Mouse (Mus musculus) intestine, postnatal 0 days (tissue): ENCODE data around the gene Spon2. TPM values are rescaled to one million over a fixed set of nuclear protein-coding genes. Genes with fewer than 3 reads are reported as not detected.
A peak's percentile ranks its signal among the peaks of the same experiment; 100 is the strongest.

Experiments
- ATAC-seq: fragments of 200-750 bp; cut with Nextera tagmentation; 2 replicates; pipeline ENCODE4 v1.8.0; 2017; ENCODE audit warnings: mild to moderate bottlenecking, moderate TSS enrichment, moderate library complexity
- H3K27ac ChIP-seq: fragments of 300-500 bp; sonication (generic); 2 replicates; pipeline ENCODE4 v1.5.1; 2014; ENCODE audit warnings: mild to moderate bottlenecking, low read depth, low read length, moderate library complexity
- H3K27me3 ChIP-seq: fragments of 300-500 bp; sonication (generic); replicated peaks from 2 replicates; pipeline ENCODE4 v1.6.1; 2014; ENCODE audit warnings: low read length, mixed read lengths; ENCODE audit not compliant: control insufficient read depth, insufficient read depth
- H3K36me3 ChIP-seq: fragments of 300-500 bp; sonication (generic); 2 replicates; pipeline ENCODE4 v1.6.1; 2014; ENCODE audit warnings: mild to moderate bottlenecking, moderate library complexity; ENCODE audit not compliant: control insufficient read depth, insufficient read depth
- H3K4me1 ChIP-seq: fragments of 300-500 bp; sonication (generic); replicated peaks from 2 replicates; pipeline ENCODE4 v1.6.1; 2014; ENCODE audit warnings: antibody characterized with exemption, low read length, mixed read lengths; ENCODE audit not compliant: control insufficient read depth, insufficient read depth
- H3K4me2 ChIP-seq: fragments of 300-500 bp; sonication (generic); replicated peaks from 2 replicates; pipeline ENCODE4 v1.6.1; 2014; ENCODE audit warnings: low read depth, mild to moderate bottlenecking, moderate library complexity
- H3K4me3 ChIP-seq: fragments of 300-500 bp; sonication (generic); 2 replicates; pipeline ENCODE4 v1.5.1; 2014; ENCODE audit warnings: low read depth, low read length
- H3K9ac ChIP-seq: fragments of 300-500 bp; sonication (generic); 2 replicates; pipeline ENCODE4 v1.6.1; 2014; ENCODE audit warnings: mild to moderate bottlenecking, low read depth, low read length
- H3K9me3 ChIP-seq: fragments of 300-500 bp; sonication (generic); 2 replicates; pipeline ENCODE4 v1.6.1; 2016; ENCODE audit warnings: mixed run types; ENCODE audit not compliant: control insufficient read depth
- CTCF ChIP-seq: sonication (generic); IDR thresholded peaks from 2 replicates; pipeline ENCODE4 v1.5.1; 2016; ENCODE audit warnings: low read depth, mild to moderate bottlenecking, control low read depth, antibody characterized with exemption, moderate library complexity
- WGBS: fragments of 180-500 bp; shearing (Covaris S2); extraction: QIAGEN DNeasy Blood & Tissue Kit; methylation state at CpG from one replicate; pipeline ENCODE4 v1.1.7; 2014; 5-methylcytosine and 5-hydroxymethylcytosine counted together
- polyA plus RNA-seq: library from polyadenylated mRNA; unstranded; fragments of >200 nt; fragmentation: Nextera tagmentation; extraction: Ambion mirVana; gene quantifications from 2 replicates; pipeline ENCODE4 v1.2.1, GENCODE M21; 2015

Spon2 gene
- polyA plus RNA-seq, 1 experiment from 2014 or later, result 43.0 TPM

DNA sequence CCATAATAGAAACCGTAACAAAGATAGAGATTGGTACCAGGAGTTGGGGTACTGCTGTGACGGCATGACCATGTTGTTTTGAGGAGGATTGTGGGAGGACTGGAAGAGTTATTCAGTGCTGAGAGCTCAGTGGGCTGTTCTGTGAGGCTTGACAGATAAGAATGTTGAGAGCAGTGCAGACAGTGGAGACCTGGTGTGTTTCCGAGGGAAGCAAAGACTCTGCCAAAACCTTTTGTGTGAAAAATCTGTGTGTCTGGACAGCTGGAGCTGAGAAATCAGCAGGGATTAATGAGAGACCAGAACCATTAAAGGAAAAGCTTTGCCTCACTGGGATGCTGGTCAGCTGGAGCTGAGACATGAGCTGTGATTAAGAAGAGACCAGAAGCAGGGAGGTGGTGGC, 21.7 kb upstream of the Spon2 start:
- Histone ChIP-seq H3K27ac (no peak overlapping the region), H3K36me3 (0 out of 2 replicates have a peak, but pooled peaks cover 6% of the 10 kb centered on the region), H3K4me1 (no peaks in the 10 kb centered on the region), H3K9me3 (no peaks in the 10 kb centered on the region), H3K4me2 (no peak overlapping the region), H3K9ac (no peak overlapping the region), H3K27me3 (no peaks in the 10 kb centered on the region), H3K4me3 (no peak overlapping the region)
- no peak for TF ChIP-seq CTCF
- 61% methylated on average over 3 of the region's 3 CpGs for WGBS
- no peak for ATAC-seq

DNA sequence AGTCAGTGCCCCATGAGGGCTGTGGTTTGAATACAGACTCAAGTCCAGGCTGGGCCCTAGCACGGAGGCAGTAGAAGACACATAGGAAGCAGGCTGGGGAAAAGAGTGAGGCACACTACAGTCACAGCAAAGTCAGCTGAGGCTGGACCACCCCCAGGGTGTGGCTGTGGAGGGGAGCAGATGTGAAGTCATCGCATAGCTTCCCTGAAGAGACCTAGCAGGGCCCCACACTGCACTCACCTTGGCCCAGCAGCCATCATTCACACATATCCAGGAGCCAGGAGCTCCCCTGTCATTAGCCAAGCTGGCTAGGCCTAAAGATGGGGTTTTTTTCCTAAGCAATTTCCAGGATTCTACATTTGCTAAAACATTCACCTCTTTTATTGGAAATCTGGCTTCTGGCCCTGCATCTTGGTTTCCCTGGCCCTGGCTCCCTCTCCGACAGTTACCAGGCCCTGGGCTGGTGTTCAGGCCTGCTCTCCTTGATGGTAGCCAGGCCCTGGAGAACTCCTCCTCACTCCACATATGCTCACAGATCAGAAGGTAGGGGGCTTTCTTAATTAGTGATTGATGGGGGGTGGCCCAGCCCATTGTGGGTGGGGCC, 21.0 kb upstream of the Spon2 start:
- no peak overlapping the region for H3K27ac ChIP-seq
- no peak for ATAC-seq
- WGBS, result 72% methylated on average over 3 of the region's 3 CpGs

DNA sequence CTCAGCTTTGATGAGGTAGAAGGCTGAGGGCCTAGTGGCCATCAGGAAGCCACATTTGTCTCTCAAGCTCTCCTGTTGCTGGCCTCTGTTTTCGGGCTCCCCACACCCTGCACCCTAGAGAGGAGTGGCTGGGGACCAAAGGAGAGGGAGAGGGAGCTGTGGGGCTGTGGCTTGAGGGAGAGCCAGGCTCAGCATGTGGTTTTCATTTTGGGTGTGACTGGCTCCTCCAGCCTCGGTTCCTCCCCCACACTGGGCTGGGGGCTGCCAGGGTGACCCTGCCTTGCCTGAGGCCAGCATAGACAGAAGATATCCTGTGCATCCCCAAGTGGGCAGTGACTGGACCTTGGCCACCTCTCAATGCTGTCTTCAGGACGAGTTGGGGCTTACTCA, 20.0 kb upstream of the Spon2 start:
- no peak overlapping the region for H3K4me2 ChIP-seq
- no peaks in the 10 kb centered on the region for H3K4me1 ChIP-seq
- H3K9ac ChIP-seq, result no peak overlapping the region
- H3K36me3 ChIP-seq, result 0 out of 2 replicates have a peak, but pooled peaks cover 6% of the 10 kb centered on the region
- no peaks in the 10 kb centered on the region for H3K9me3 ChIP-seq
- H3K27ac ChIP-seq, result no peak overlapping the region
- no peak overlapping the region for H3K4me3 ChIP-seq
- 62% methylated on average over 3 of the region's 3 CpGs for WGBS
- TF ChIP-seq CTCF, result no peak
- no peak for ATAC-seq
- no peaks in the 10 kb centered on the region for H3K27me3 ChIP-seq

More for the DNA sequence above, 21.0 kb upstream of the Spon2 start:
- no peak overlapping the region for H3K9ac ChIP-seq
- H3K4me2 ChIP-seq, result no peak overlapping the region
- no peak overlapping the region for H3K4me3 ChIP-seq
- no peaks in the 10 kb centered on the region for H3K9me3 ChIP-seq
- no peaks in the 10 kb centered on the region for H3K27me3 ChIP-seq
- 0 out of 2 replicates have a peak, but pooled peaks cover 6% of the 10 kb centered on the region for H3K36me3 ChIP-seq
- no peaks in the 10 kb centered on the region for H3K4me1 ChIP-seq
- no peak for TF ChIP-seq CTCF

DNA sequence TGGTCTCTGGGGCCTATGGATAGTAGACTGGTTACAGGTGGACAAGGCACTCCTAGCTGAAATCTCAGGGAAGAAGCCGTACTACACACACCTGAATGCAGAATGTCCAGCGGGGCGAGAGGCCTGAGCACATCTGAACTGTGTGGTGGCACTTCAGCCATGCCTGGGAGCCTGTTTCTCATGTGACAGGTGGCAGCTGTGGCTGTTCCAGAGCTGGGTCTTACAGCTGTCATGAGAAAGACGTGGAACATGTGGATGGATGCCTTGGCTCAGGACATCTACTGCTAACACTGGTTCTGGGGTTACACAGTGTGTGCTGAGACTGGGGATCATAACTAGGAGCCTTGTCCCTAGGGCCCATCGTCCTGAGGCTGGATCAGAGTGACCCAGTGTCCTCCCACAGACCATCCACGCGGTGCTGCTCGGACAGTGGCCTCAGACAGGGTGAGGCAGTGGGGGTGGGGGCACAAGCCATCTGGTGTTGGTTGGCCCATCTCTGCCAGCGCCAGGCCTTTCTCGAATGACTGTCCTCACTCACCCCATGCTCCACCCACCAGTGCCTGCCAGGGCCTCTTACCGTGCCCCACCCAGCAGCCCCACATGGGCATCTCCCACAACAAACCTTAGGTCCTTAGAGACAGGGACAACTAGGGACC, 19.5 kb upstream of the Spon2 start:
- Histone ChIP-seq H3K4me1 (no peaks in the 10 kb centered on the region), H3K9ac (no peak overlapping the region), H3K36me3 (0 out of 2 replicates have a peak, but pooled peaks cover 6% of the 10 kb centered on the region), H3K27me3 (no peaks in the 10 kb centered on the region), H3K27ac (no peak overlapping the region), H3K4me3 (no peak overlapping the region), H3K4me2 (no peak overlapping the region), H3K9me3 (no peaks in the 10 kb centered on the region)
- WGBS, result 90% methylated on average over 11 of the region's 11 CpGs
- no peak for ATAC-seq
- no peak for TF ChIP-seq CTCF

DNA sequence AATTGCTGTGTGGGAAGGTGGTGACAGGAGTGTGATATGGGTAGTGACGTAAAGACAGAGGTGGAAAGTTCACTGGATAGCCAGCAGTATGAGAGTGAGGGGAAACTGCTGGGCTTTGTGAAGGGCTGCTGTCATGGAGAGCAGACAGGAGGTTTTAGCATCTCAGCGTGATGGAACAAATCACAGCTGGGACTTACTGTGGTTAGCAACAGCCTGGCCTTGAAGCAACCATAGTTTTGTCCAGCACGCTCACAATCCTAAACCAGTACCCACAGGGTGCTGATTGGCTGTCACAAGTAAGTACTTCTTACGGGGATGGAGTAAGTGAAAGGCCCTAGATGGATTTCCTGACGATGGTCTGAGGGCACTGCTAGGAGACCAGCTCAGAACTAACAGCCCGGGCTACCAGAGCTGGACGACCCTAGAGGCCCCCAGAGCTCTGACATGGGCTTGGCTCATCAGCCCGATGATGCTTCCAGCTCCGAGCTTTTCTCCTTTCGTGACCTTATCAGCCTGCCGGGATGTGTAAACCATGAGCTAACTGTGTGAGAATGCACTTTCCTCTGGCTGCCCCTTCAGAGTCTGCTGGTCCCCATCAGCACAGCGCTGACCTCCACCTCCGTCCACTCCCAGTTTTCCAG, 16.3 kb upstream of the Spon2 start:
- Histone ChIP-seq H3K4me2 (no peak overlapping the region), H3K36me3 (no peaks in the 10 kb centered on the region), H3K4me3 (no peak overlapping the region), H3K9ac (no peak overlapping the region), H3K27ac (peak overlapping the region; percentile 41; the same call in 1 of the 2 replicates), H3K4me1 (no peaks in the 10 kb centered on the region), H3K9me3 (no peaks in the 10 kb centered on the region), H3K27me3 (no peaks in the 10 kb centered on the region)
- peak; percentile 21; the same call in 1 of the 2 replicates for ATAC-seq
- no peak for TF ChIP-seq CTCF
- WGBS, result 19% methylated on average over 13 of the region's 13 CpGs

- no peak for TF ChIP-seq CTCF
- Histone ChIP-seq H3K4me1 (no peaks in the 10 kb centered on the region), H3K9ac (no peak overlapping the region), H3K4me2 (no peak overlapping the region), H3K27me3 (no peaks in the 10 kb centered on the region), H3K9me3 (no peaks in the 10 kb centered on the region), H3K36me3 (no peaks in the 10 kb centered on the region), H3K4me3 (no peak overlapping the region), H3K27ac (no peak overlapping the region)
- no peak for ATAC-seq
- 80% methylated on average over 5 of the region's 5 CpGs for WGBS
Measured at GRCm38 (mm10) chr5:33232791-33233190, 14.5 kb upstream of the Spon2 start.
